Mouse (Mus musculus): Measurements from ENCODE around the gene Smn1. TPM values are rescaled to one million over a fixed set of nuclear protein-coding genes. Genes with fewer than 3 reads are reported as not detected.

Gene Smn1
- polyA plus RNA-seq, 2 experiments = 50.4 to 63.9 TPM

Other genes starting within 250 kb of the Smn1 start
- 0.15 TPM in 1 of 2 replicates, not detected in the other for gene Cartpt, start 223.8 kb upstream of the Smn1 start, polyA plus RNA-seq (2012; rRNA removed)
- gene Cartpt, start 223.8 kb upstream of the Smn1 start, polyA plus RNA-seq (2014; fragmentation: Nextera tagmentation; extraction: Ambion mirVana) = 0.22 and 0.50 TPM in 2 replicates
- gene Mccc2, start 109.2 kb upstream of the Smn1 start, polyA plus RNA-seq (2012; rRNA removed) = 17.5 and 22.4 TPM in 2 replicates
- 42.0 and 43.7 TPM in 2 replicates for gene Mccc2, start 109.2 kb upstream of the Smn1 start, polyA plus RNA-seq (2014; fragmentation: Nextera tagmentation; extraction: Ambion mirVana)
- gene Bdp1, start 20.8 kb upstream of the Smn1 start, polyA plus RNA-seq (2012; rRNA removed) = 10.0 and 12.7 TPM in 2 replicates
- gene Bdp1, start 20.8 kb upstream of the Smn1 start, polyA plus RNA-seq (2014; fragmentation: Nextera tagmentation; extraction: Ambion mirVana) = 20.6 and 26.4 TPM in 2 replicates
- 53.6 and 118 TPM in 2 replicates for gene Serf1, start 16.8 kb upstream of the Smn1 start, polyA plus RNA-seq (2012; rRNA removed)
- 181 and 193 TPM in 2 replicates for gene Serf1, start 16.8 kb upstream of the Smn1 start, polyA plus RNA-seq (2014; fragmentation: Nextera tagmentation; extraction: Ambion mirVana)
- gene Naip2, start 77.2 kb downstream of the Smn1 start, polyA plus RNA-seq (2012; rRNA removed) = 0.37 and 0.38 TPM in 2 replicates
- gene Naip2, start 77.2 kb downstream of the Smn1 start, polyA plus RNA-seq (2014; fragmentation: Nextera tagmentation; extraction: Ambion mirVana) = 0.26 and 0.43 TPM in 2 replicates
- 0.55 and 0.61 TPM in 2 replicates for gene Naip5, start 121.5 kb downstream of the Smn1 start, polyA plus RNA-seq (2012; rRNA removed)
- gene Naip5, start 121.5 kb downstream of the Smn1 start, polyA plus RNA-seq (2014; fragmentation: Nextera tagmentation; extraction: Ambion mirVana) = 0.14 and 0.21 TPM in 2 replicates
- gene Naip6, start 192.8 kb downstream of the Smn1 start, polyA plus RNA-seq (2012; rRNA removed) = 0.47 and 0.50 TPM in 2 replicates
- 0.11 and 0.23 TPM in 2 replicates for gene Naip6, start 192.8 kb downstream of the Smn1 start, polyA plus RNA-seq (2014; fragmentation: Nextera tagmentation; extraction: Ambion mirVana)